Mouse (Mus musculus) CH12F3 (cell line): ENCODE measurements around the gene Srrt.

Source experiments
- in situ Hi-C: fragments of 300-500 bp; cut with MboI; formaldehyde crosslinking; loops from 2 replicates; pipeline ENCODE4 v1.14.3; 2020; ENCODE audit warnings: low sequenced_read_pairs

Gene Srrt

DNA sequence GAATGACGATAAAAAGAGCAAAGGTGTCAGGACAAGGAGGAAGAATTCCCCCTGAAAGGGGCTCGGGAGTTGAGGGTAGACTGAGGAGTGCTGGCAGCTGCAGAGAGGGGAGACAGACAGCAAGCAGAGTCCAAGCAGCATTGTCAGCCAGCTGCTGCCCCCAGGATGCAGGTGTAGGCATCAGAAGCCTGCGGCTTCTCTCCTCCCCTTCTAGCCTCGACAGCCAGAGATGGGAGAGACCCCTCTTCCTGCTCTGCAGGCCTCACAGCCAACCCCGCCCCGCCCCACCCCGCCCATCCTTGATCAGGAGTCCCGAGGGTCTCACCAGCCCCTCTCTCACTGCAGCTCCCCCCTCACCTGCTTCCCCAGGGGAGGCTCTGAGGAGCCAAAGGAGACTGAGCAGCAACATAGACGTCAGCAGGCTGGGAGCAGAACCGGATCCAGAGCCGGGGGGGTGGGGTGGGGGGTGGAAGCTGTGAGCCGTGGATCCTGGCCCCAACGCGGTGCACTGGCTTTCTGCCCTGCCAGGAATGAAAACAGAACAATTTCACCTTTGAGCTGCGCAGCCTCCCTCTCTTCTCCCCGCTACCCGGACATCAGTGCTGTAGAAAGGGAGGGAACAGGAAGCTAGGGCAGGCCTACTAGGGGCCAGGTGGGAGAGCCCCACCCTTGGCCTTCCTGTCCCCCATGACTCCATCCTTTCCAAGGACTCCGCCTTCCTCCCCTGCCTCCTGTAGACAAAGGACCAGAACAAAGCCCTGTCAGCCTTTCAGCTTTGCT is 39.2 kb downstream of the Srrt start:
- in situ Hi-C loops, result no loop called here

DNA sequence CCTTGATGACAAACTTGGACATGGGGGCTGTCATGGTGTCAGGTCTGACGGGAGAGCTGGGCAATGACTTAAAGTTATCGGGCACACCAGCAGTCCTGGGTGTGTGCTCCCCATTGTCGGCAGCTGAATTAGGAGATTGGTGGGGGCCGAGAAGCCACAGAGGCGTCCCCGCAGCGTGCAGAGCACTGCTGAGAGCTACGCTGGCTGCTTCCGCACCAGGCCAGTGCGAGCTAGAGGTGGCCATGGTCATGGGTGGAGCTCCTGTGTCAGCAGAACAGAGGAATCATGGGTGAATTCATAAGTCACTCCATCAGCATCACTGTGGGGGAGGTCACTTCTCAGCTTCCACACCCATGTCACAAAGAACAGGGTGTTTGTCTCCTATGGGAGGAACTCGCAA is 42.7 kb downstream of the Srrt start:
- in situ Hi-C loops, result no loop called here

DNA sequence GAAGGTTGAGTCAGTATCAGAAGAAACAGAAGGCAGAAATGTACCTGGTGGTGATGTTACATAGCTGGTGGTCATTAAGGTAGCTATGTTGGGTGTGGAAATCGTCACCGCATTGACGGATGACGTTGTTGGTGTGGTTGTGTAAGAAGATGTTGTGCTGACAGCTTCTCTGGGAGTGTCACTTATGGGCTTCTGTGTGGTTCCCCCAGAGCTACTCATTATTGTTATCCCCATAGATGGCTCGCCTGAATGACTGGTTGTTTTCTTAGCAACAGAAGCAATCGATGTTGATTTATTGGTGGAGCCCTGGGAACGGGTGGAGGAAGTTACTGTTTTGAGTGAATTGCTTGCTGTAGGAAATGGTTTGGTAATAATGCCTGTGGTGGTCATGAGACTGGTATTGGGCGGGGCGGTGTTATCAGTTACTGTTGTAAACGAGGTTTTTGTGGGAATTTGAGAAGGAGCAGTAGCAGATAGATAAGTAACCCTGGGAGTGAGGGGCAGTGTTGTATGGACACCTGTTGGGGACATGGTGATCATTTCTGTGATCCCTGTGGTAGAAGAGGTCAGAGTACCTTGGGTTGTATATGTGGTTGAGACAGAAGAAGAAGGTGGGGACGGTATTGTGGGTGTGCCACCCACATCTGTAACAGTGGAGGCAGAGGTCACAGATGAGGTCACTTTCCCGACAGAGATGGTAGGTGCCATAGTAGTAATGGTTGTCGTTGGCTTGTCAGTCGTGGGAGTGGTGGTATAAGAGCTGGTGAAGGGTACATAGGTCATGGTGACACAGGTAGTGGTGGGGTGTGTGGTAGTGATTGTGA is 43.4 kb downstream of the Srrt start:
- in situ Hi-C loops, result no loop called here
